Mouse (Mus musculus): ENCODE results near the gene Fer1l4.

Fer1l4 gene

GRCm38 (mm10) chr2:156047929-156048328 lies 4.8 kb downstream of the Fer1l4 start:
- TF ChIP-seq GATA4 (IDR thresholded peaks at IDR 0.05; ENCODE audit: insufficient replicate concordance, low read length): no peak

DNA sequence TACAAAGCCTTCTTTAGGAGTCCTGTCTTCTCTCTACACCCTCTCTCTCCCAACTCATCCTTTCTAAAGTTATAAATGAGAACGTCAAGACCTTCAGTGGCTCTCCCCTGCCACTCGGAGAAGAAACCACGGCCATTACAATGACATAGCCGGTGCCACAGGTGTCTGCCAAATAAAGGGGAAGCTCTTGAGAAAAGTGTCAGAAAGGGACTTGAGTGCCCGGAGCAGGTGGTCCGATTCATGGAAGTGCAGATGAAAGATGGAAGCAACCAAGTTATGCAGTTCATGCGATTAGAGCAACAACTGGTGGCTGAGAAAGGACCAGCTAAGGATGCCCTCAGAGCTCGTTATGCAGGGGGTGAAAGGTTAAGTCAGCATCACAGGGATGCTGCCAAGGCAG lies 9.8 kb downstream of the Fer1l4 start:
- no peak for TF ChIP-seq GATA4 (IDR thresholded peaks at IDR 0.05; ENCODE audit: insufficient replicate concordance, low read length)

DNA sequence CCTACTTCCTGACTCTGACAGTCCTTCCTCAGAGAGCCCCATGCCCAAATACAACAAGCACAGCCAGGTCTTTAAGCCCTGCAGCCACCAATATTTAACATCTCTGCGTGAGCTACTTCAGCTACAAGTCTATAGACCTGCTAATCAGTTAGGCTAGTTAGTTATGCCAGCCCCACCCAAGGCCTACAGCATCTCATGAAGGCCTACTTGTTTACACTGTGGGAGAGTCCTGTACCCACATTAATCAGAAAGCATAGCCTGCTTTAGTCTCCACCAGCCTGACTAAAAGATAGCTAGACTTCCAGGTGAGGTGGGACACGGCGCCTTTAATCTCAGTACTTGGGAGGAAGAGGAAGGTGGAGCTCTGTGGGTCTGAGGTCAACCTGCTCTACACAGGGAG lies 13.4 kb downstream of the Fer1l4 start:
- TF ChIP-seq GATA4 (IDR thresholded peaks at IDR 0.05; ENCODE audit: insufficient replicate concordance, low read length): no peak

DNA sequence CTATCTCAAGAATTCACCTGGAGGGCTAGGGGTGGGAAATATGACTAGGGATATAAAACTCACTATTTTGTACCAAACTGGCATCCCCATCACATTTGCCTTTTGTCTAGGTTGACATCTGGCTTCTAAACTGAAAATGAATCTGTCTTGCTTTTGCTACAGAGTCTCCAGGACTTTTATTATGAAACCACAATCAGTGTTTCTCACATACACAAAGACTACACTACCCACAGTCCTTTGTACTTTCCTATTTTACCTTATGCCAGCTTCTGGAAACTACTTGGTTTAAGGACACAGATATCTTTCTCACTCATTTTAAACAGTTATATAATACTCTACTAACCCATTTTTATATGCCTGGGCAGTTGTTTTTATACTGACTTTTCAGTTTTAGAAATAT lies 27.3 kb downstream of the Fer1l4 start:
- TF ChIP-seq GATA4 (IDR thresholded peaks at IDR 0.05; ENCODE audit: insufficient replicate concordance, low read length): no peak

DNA sequence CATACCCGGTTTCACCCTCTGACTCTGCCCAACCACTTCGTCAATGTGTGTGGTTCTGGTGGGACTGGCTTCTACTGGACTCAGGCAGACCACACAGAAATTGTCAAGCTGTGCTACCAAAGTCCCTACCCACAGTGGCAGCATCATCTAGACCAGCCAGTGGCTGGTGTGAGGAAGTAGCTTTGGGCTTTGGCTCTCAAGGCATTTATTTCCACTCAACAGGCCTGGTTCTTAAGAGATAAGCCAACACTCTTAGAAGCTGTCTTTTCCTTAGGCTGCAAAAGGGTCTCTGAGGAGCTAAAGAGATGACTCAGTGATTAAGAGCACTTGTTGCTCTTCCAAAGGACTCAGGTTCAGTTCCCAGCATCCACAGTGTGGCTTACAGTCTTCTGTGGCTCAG lies 31.0 kb downstream of the Fer1l4 start:
- no peak for TF ChIP-seq GATA4 (IDR thresholded peaks at IDR 0.05; ENCODE audit: insufficient replicate concordance, low read length)

DNA sequence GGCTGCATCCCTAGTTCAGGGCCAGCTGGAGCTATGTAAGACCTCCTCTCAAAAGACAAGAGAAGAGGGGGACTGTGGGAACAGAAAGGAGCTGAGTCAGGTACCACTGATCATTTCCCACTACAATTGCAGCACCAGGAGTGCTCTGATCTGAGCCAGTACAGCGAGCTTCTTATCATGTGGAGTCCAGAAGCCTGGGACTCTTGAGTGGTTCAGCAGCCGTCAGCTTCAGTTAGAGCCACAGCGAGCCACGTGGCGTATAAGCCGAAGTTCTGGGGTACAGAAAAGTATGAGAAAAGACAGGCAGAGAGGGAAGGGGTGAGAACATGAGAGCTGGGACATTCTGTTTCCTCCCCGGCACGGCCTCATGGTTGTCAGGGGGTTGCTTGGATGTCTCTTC lies 31.5 kb downstream of the Fer1l4 start:
- TF ChIP-seq GATA4 (IDR thresholded peaks at IDR 0.05; ENCODE audit: insufficient replicate concordance, low read length): no peak

- no peak for TF ChIP-seq GATA4 (IDR thresholded peaks at IDR 0.05; ENCODE audit: insufficient replicate concordance, low read length)
Measured at GRCm38 (mm10) chr2:156018106-156018505, 34.6 kb downstream of the Fer1l4 start.

DNA sequence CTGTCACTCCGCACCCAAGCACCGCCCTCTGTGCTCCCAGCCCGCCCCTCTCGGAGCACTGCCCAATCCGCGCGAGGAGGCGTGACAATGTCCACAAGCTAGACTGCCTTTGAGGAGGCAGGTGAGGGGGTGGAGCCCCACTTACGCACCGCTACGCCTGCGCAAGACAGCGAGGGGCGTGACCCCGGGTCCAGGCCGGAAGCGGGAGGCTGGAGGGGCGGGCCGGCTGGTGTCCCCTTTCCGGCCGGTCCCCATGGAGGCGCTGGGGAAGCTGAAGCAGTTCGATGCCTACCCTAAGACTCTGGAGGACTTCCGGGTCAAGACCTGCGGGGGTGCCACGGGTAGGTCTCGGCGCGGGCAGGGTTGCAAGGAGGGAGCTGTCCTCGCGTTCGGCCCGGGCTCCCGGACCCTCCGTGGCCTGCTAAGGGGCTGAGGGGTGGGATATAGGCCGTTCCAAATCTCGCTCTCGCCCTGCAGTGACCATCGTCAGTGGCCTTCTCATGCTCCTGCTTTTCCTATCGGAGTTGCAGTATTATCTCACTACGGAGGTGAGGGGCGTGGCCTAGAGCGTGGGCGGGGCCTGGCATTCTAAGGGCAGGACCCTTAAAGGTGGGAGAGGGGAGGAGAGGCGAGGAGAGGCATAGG lies 44.7 kb downstream of the Fer1l4 start, which contains the start of the genes 6430550D23Rik and Ergic3:
6430550D23Rik (minus strand) TSS at position 90 of the 645 bp plus-strand sequence.
Ergic3 (plus strand) TSS at position 158 of the 645 bp plus-strand sequence.
- TF ChIP-seq GATA4 (IDR thresholded peaks at IDR 0.05; ENCODE audit: insufficient replicate concordance, low read length): no peak

- no peak for TF ChIP-seq GATA4 (IDR thresholded peaks at IDR 0.05; ENCODE audit: insufficient replicate concordance, low read length)
Measured at GRCm38 (mm10) chr2:156005393-156005792, 47.4 kb downstream of the Fer1l4 start.

GRCm38 (mm10) chr2:155991863-155992321 lies 60.9 kb downstream of the Fer1l4 start:
- no peak for TF ChIP-seq GATA4 (IDR thresholded peaks at IDR 0.05; ENCODE audit: insufficient replicate concordance, low read length)

DNA sequence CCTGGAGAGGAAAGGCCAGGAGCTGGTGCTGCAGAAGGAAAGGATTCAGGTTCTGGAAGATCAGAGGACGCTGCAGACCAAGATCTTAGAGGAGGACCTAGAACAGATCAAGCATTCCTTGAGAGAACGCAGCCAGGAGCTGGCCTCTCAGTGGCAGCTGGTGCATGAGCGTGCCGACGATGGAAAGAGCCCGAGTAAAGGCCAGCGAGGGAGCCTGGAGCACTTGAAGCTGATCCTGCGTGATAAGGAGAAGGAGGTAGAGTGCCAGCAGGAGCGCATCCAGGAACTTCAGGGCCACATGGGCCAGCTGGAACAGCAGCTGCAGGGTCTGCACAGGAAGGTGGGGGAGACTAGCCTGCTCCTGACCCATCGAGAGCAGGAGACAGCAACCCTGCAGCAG lies 61.6 kb downstream of the Fer1l4 start:
- TF ChIP-seq GATA4 (IDR thresholded peaks at IDR 0.05; ENCODE audit: insufficient replicate concordance, low read length): no peak

DNA sequence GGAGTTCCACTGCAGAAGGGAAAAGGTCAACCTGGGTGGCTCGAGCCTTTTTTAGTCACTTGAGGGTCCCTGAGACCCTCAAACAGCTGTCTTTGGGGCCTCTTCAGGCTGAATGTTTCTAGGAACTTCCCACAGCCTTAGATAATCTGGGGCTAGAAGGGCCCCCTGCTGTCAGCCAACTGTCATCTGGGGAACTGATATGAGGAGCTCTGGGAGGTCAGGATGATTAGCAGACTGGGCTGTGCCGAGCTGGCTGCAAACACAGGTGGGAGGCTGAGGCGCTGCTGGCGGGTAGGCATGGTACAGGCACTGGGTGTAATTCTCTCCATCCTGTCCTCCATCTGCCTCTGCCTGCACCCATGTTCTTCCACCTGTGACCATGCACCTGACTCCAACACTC lies 63.7 kb downstream of the Fer1l4 start:
- no peak for TF ChIP-seq GATA4 (IDR thresholded peaks at IDR 0.05; ENCODE audit: insufficient replicate concordance, low read length)

- TF ChIP-seq GATA4 (IDR thresholded peaks at IDR 0.05; ENCODE audit: insufficient replicate concordance, low read length): no peak
Measured at GRCm38 (mm10) chr2:155987131-155987530, 65.6 kb downstream of the Fer1l4 start.

- no peak for TF ChIP-seq GATA4 (IDR thresholded peaks at IDR 0.05; ENCODE audit: insufficient replicate concordance, low read length)
Measured at GRCm38 (mm10) chr2:155985776-155986175, 67.0 kb downstream of the Fer1l4 start.

- no peak for TF ChIP-seq GATA4 (IDR thresholded peaks at IDR 0.05; ENCODE audit: insufficient replicate concordance, low read length)
Measured at GRCm38 (mm10) chr2:155979328-155979991, 73.3 kb downstream of the Fer1l4 start.

DNA sequence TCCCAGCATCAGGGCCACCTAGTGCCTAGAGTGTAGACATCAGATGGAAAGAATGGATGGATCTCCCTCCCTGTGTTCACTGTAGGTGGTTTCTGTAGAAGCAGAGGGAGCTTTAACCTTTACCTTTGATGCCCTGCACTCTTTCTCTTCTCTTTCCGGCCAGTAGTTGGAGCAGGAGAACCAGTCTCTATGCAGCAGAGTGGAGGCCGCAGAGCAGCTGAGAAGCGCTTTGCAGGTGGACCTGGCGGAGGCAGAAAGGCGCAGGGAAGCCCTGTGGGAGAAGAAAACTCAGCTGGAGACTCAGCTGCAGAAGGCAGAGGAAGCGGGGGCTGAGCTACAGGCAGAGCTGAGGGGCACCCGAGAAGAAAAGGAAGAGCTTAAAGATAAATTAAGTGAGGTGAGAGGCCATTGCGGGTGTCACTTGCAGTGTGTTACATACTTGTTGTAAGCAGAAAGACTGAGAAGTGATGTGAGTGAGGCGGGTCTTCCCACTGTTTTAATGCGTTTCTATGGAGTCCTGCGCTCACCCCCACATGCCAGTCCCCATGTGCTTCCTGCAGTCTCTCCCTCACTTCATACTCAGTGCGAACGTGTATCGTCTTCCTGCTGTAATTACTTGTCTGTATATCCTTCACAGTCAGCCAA lies 78.5 kb downstream of the Fer1l4 start:
- no peak for TF ChIP-seq GATA4 (IDR thresholded peaks at IDR 0.05; ENCODE audit: insufficient replicate concordance, low read length)

Measured in liver, adult (tissue).